Mouse (Mus musculus) hindbrain, embryonic 16.5 days (tissue): ENCODE data around the gene Dbr1. TPM values are rescaled to one million over a fixed set of nuclear protein-coding genes. Genes with fewer than 3 reads are reported as not detected.

Experiments
- ATAC-seq: fragments of 200-750 bp; cut with Nextera tagmentation; 2 replicates; pipeline ENCODE4 v1.8.0; 2017; ENCODE audit warnings: moderate TSS enrichment, moderate library complexity
- H3K27ac ChIP-seq: fragments of 300-500 bp; sonication (generic); 2 replicates; pipeline ENCODE4 v1.5.1; 2014; ENCODE audit warnings: low read depth, mild to moderate bottlenecking, control low read depth, low read length, moderate library complexity
- H3K27me3 ChIP-seq: fragments of 300-500 bp; sonication (generic); replicated peaks from 2 replicates; pipeline ENCODE4 v1.6.1; 2014; ENCODE audit warnings: low read length; ENCODE audit not compliant: control insufficient read depth, insufficient read depth
- H3K36me3 ChIP-seq: fragments of 300-500 bp; sonication (generic); 2 replicates; pipeline ENCODE4 v1.6.1; 2014; ENCODE audit warnings: mild to moderate bottlenecking, low read length, moderate library complexity, mixed read lengths; ENCODE audit not compliant: control insufficient read depth, insufficient read depth
- H3K4me1 ChIP-seq: fragments of 300-500 bp; sonication (generic); 2 replicates; pipeline ENCODE4 v1.6.1; 2014; ENCODE audit warnings: low read depth, low read length; ENCODE audit not compliant: control insufficient read depth, insufficient read depth
- H3K4me2 ChIP-seq: fragments of 300-500 bp; sonication (generic); 2 replicates; pipeline ENCODE4 v1.6.1; 2014; ENCODE audit warnings: mild to moderate bottlenecking, low read length, control low read depth, moderate library complexity
- H3K4me3 ChIP-seq: fragments of 300-500 bp; sonication (generic); 2 replicates; pipeline ENCODE4 v1.5.1; 2014; ENCODE audit warnings: mild to moderate bottlenecking, low read length, control low read depth, moderate library complexity
- H3K9ac ChIP-seq: fragments of 300-500 bp; sonication (generic); 2 replicates; pipeline ENCODE4 v1.6.1; 2014; ENCODE audit warnings: low read depth, mild to moderate bottlenecking, control low read depth, low read length, moderate library complexity
- H3K9me3 ChIP-seq: fragments of 300-500 bp; sonication (generic); 2 replicates; pipeline ENCODE4 v1.6.1; 2014; ENCODE audit warnings: mild to moderate bottlenecking, low read length, moderate library complexity; ENCODE audit not compliant: control insufficient read depth
- WGBS: fragments of 180-500 bp; shearing (Covaris S2); extraction: QIAGEN DNeasy Blood & Tissue Kit; methylation state at CpG from one replicate; pipeline ENCODE4 v1.1.7; 2014; 5-methylcytosine and 5-hydroxymethylcytosine counted together
- polyA plus RNA-seq: library from polyadenylated mRNA; unstranded; fragments of >200 nt; fragmentation: Nextera tagmentation; extraction: Ambion mirVana; gene quantifications from 2 replicates; pipeline ENCODE4 v1.2.1, GENCODE M21; 2015

Gene Dbr1
- polyA plus RNA-seq, 1 experiment from 2014 or later = 23.7 TPM

DNA sequence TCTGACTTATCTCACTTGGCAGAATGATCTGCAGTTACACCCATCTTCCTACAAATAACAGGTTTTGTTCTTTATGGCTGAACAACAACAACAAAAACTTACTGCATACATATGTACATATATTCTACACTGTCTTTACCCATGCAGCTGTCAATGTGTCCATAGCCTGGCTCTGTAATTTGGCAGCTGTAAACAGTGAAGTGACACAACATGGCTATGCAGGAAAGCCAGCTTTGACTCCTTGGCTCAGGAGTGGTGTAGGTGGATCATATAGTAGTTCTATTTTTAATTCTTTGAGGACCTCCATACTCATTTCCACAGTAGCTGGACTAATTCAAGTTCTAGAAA, 16.1 kb upstream of the Dbr1 start:
- H3K27me3 ChIP-seq = no peaks in the 10 kb centered on the region
- ATAC-seq = no peak
- no peaks in the 10 kb centered on the region for H3K36me3 ChIP-seq
- H3K4me2 ChIP-seq = no peak overlapping the region
- no peaks in the 10 kb centered on the region for H3K4me1 ChIP-seq
- no peak overlapping the region for H3K27ac ChIP-seq
- H3K4me3 ChIP-seq = no peak overlapping the region
- H3K9ac ChIP-seq = no peak overlapping the region
- no peaks in the 10 kb centered on the region for H3K9me3 ChIP-seq

DNA sequence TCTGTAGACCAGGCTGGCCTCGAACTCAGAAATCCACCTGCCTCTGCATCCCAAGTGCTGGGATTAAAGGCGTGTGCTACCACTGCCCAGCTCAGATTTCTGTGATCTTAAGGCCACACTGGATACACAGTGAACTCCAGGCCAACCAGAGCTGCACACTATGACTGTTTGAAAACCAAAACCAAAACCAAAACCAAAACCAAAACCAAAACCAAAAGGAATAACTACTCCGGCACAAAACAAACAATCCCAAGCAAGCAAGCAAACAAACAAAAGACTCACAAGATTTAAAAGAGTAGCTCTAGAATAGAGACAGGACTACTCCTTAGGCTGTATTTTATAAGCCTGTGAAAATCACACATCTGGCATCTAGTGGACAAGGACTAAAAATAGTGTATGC, 15.2 kb upstream of the Dbr1 start:
- no peak for ATAC-seq
- WGBS = 93% methylated on average over 3 of the region's 3 CpGs
- Histone ChIP-seq H3K27ac (no peak overlapping the region), H3K4me2 (no peak overlapping the region), H3K4me3 (no peak overlapping the region), H3K4me1 (no peaks in the 10 kb centered on the region), H3K9me3 (no peaks in the 10 kb centered on the region), H3K27me3 (no peaks in the 10 kb centered on the region), H3K36me3 (no peaks in the 10 kb centered on the region), H3K9ac (no peak overlapping the region)

DNA sequence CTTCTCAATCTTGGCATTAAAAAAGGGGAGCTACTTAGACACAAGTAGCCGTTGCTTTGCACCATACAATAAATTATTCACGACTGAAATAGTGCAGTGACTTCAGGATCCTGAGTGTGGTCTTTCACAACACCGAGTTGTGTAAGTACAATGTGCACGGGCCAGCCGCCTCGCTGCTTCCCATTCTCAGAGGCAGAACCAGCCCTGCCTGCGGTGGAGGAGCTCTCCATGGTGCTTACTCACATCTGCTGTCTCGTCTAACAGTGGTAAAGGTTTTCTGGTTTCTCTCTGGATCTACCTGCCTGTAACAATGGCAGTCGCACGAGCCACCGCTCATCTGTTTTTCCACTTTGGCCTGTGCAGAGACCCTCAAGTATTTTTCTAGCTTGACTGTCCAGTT, 11.9 kb upstream of the Dbr1 start:
- WGBS = 35% methylated on average over 11 of the region's 11 CpGs
- H3K4me3 ChIP-seq = no peak overlapping the region
- H3K4me2 ChIP-seq = no peak overlapping the region
- no peak overlapping the region for H3K27ac ChIP-seq
- H3K9me3 ChIP-seq = no peaks in the 10 kb centered on the region
- ATAC-seq = no peak
- H3K4me1 ChIP-seq = peaks cover 9% of the 10 kb centered on the region
- no peak overlapping the region for H3K9ac ChIP-seq
- no peaks in the 10 kb centered on the region for H3K27me3 ChIP-seq
- no peaks in the 10 kb centered on the region for H3K36me3 ChIP-seq

DNA sequence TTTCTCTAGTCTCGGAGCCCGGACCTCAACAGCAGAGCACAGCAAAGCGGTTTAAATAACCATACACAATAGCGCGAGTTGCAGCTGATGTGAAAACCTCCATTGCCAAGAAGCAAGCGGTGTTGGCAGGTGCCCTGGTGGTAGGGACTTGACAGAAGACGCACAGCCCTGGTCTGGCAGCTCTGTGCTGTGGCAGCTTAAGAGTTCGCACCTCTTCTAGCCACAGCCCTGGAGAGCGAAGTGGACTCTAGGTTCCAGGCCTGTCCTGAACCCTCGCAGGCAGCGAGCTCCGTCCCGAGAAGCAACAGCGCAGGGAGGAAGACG, 7.6 kb upstream of the Dbr1 start:
- H3K36me3 ChIP-seq = no peaks in the 10 kb centered on the region
- peak overlapping the region; percentile 99 for H3K27ac ChIP-seq
- peak overlapping the region; percentile 98 for H3K4me3 ChIP-seq
- H3K27me3 ChIP-seq = no peaks in the 10 kb centered on the region; the same call in 1 of the 2 replicates
- 1% methylated on average over 15 of the region's 15 CpGs for WGBS
- peak overlapping the region; percentile 89 for H3K4me2 ChIP-seq
- H3K4me1 ChIP-seq = peaks cover 11% of the 10 kb centered on the region
- H3K9ac ChIP-seq = peak overlapping the region; percentile 94
- no peaks in the 10 kb centered on the region for H3K9me3 ChIP-seq
- no peak; the same call in 1 of the 2 replicates for ATAC-seq

DNA sequence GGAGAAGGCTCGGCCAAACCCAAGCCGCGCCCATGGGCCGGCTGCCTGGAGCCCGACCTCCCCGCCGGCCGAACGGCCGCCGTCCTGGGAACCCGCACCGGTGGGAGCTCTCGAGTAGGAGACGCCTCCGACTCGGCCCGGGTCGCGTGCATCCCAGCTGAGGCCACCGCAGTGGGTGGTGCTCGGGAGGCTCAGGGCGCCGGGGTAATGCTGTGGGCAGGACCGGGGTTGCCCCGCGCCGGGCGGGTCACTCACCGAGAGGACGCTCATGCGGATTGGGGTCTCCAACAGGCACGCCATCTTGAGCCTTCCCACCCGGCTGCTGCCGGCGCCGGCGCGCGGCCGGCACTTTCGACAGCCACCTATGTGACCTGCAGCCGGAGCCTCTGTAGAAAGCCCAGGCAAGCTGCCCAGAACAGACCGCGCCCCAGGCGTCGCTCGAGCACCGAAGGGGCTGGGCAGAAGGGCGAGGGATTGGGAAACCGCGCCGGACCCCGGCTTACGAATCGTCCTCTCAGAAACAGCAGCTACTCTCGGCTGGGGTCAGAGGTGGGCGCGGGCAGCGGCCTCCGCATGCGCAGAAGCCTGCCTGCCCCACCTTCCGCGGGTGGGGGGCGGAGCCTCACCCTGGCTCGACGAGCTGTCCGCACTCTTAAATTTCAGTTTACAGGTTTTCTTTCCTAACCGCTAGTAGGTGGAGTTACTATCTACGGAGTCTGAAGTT, 7.1 kb upstream of the Dbr1 start, which contains the start of gene Armc8:
Gene Armc8, minus strand, starts transcription at position 553 of the 724 bp plus-strand sequence.
- Histone ChIP-seq H3K9ac (peak within 1 kb of the TSS; percentile 94), H3K4me3 (peak within 1 kb of the TSS; percentile 98), H3K27me3 (no peaks in the 10 kb centered on the region; the same call in 1 of the 2 replicates), H3K4me1 (peaks cover 11% of the 10 kb centered on the region), H3K4me2 (peak within 1 kb of the TSS; percentile 89), H3K36me3 (no peaks in the 10 kb centered on the region), H3K9me3 (no peaks in the 10 kb centered on the region), H3K27ac (peak within 1 kb of the TSS; percentile 99)
- 0% methylated on average over 69 of the region's 70 CpGs for WGBS
- ATAC-seq = peak; percentile 96

DNA sequence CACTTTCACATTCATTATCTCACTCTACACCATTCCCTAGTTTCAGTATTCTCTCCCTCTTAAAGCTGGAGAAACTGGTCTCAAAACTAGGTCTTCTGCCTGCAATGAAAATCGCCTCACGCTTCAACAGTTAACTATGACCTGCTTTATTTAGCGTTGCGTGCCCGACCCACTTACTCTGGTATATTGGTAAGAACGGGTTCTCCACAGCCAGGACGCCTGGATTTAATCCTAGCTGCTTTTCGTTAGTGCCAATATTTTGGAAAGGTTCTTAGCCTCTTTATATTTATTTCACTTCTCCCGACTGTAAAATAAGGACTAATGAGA, 6.6 kb upstream of the Dbr1 start:
- Histone ChIP-seq H3K36me3 (no peaks in the 10 kb centered on the region), H3K9ac (peak overlapping the region; percentile 94), H3K27ac (peak overlapping the region; percentile 99), H3K4me3 (peak overlapping the region; percentile 98), H3K4me2 (peak overlapping the region; percentile 89), H3K9me3 (no peaks in the 10 kb centered on the region), H3K4me1 (peaks cover 11% of the 10 kb centered on the region), H3K27me3 (no peaks in the 10 kb centered on the region; the same call in 1 of the 2 replicates)
- ATAC-seq = peak; percentile 25
- WGBS = 2% methylated on average over 9 of the region's 9 CpGs

DNA sequence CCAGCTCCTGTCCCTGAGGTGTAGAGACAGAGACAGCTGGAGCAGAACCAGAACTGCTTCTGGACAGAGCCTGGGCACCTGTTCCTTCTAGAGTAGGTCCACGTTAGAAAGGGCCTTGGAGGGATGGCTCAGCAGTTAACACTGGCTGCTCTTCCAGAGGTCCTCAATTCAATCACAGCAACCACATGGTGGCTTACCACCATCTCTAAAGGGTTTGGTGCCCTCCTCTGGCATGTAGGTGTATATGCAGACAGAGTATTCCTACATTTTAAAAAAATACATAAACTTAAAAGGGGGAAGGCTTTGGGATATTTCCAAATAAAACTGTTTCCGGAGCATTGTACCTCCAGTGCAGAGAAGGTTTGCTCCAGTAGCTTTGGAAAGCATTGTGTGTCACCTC, 5.1 kb downstream of the Dbr1 start:
- H3K36me3 ChIP-seq = peaks cover 16% of the 10 kb centered on the region
- H3K4me2 ChIP-seq = no peak overlapping the region
- ATAC-seq = 0 out of 2 replicates have a peak, but pooled peaks have one; percentile 50
- H3K9me3 ChIP-seq = no peaks in the 10 kb centered on the region
- 58% methylated on average over 2 of the region's 2 CpGs for WGBS
- no peak overlapping the region for H3K4me3 ChIP-seq
- H3K9ac ChIP-seq = no peak overlapping the region
- no peaks in the 10 kb centered on the region for H3K27me3 ChIP-seq
- no peak overlapping the region for H3K27ac ChIP-seq
- H3K4me1 ChIP-seq = peaks cover 14% of the 10 kb centered on the region

DNA sequence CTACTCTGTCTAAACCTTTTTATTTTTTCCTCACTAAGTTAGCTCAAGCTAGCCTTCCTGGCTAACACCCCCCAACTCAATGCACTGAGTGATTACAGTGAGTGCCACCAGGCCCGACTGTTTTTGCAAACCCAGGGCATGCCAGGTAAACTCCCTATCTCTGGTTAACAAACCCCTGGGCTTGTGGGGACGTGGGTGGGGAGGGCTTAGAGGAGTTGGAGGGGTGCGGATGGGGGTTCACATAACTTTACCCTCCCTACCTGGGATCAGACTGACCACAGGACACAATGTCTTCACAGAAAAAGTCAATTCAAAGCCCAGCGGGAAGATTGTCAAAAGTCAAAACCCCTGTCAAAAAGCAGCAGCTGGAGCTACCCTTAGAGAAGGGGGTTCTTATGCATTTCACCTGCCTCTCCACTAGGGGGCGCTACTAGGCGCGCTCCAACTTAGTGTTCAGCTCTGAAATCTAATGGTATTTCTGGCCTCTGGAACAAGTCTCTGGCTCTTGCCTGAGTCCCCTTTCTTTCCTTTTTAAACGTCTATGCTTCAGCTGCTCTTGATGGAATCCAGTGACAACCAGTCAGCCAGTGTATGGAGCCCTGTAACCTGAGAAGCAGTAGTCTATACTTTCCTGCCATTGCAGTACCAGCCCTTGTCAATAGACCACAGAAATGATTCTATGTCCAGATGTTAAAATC, 12.1 kb downstream of the Dbr1 start:
- Histone ChIP-seq H3K27ac (no peak overlapping the region), H3K9me3 (no peaks in the 10 kb centered on the region), H3K9ac (no peak overlapping the region), H3K4me2 (no peak overlapping the region), H3K4me3 (no peak overlapping the region), H3K36me3 (peaks cover 10% of the 10 kb centered on the region), H3K4me1 (no peaks in the 10 kb centered on the region), H3K27me3 (no peaks in the 10 kb centered on the region)
- ATAC-seq = no peak
- WGBS = 24% methylated on average over 8 of the region's 8 CpGs

DNA sequence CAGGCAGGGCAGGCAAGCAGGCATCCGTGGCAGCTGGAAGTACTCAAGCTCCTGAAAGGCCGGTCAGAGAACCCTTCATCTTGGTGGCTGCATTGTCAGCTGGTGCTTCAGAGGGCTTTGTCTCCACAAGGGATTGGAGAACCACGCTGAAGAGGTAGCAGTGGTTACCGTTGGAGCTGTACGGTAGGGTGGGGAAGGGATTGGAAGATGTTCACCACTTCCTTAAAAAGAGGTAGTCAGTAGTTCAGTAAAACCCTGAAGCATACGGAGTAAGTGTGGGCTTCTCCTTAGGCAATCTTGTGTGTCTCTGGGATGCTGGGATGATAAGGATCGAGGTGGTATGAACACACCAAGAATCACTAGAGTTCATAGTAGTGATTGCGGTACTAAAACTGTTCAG, 15.5 kb downstream of the Dbr1 start:
- 85% methylated on average over 8 of the region's 8 CpGs for WGBS
- H3K9ac ChIP-seq = no peak overlapping the region
- H3K36me3 ChIP-seq = no peaks in the 10 kb centered on the region
- no peak overlapping the region for H3K4me3 ChIP-seq
- H3K27me3 ChIP-seq = no peaks in the 10 kb centered on the region
- H3K4me2 ChIP-seq = no peak overlapping the region
- no peak for ATAC-seq
- no peaks in the 10 kb centered on the region for H3K4me1 ChIP-seq
- no peaks in the 10 kb centered on the region for H3K9me3 ChIP-seq
- no peak overlapping the region for H3K27ac ChIP-seq
